9 mouse cellular contexts compared by ENCODE assay signal in genomic region chr8:47268062-47268822, GRCm38 (mm10).
DNase-seq lines count a peak whose midpoint lies in the region; ATAC-seq lines count a peak whose summit lies in the region.
"Had no signal": no experiment of that assay in that cellular context is flagged by ENCODE, and none has a peak within 500 bp of the region (broad histone marks: within the 10 kb centered on the region; RNA-seq: fewer than 3 reads in every experiment).

No protein-coding gene starts in this region.

- no peak overlapping the region for H3K4me3 ChIP-seq in hindbrain, embryonic 16.5 days (ENCODE audit: low read length)
- H3K4me3 ChIP-seq in hindbrain, embryonic 11.5 days (ENCODE audit: low read depth, low read length) = no peak overlapping the region

- no peak overlapping the region for H3K27ac ChIP-seq in hindbrain, embryonic 16.5 days (ENCODE audit: low read depth, low read length)
- H3K27ac ChIP-seq in hindbrain, embryonic 11.5 days (ENCODE audit: low read depth, low read length) = no peak overlapping the region

- H3K36me3 ChIP-seq in hindbrain, embryonic 16.5 days (ENCODE audit: control insufficient read depth, insufficient read depth, low read length) = no peaks in the 10 kb centered on the region
- no peaks in the 10 kb centered on the region for H3K36me3 ChIP-seq in hindbrain, embryonic 11.5 days (ENCODE audit: control insufficient read depth, insufficient read depth, low read length)

- no peak for DNase-seq in hindbrain, embryonic 11.5 days (ENCODE audit: low spot score)
- DNase-seq in brain, adult 2 months (ENCODE audit: low read depth, low spot score) = peak; percentile 91
- peak; percentile 51 to 66 for DNase-seq in frontal cortex, postnatal 14 days (ENCODE audit: low spot score in 2 of 2)
- peak; percentile 57 to 76 for DNase-seq in left cerebral cortex, adult 8-10 months (ENCODE audit: low spot score in 2 of 2)
- peak; percentile 67 to 68 for DNase-seq in right cerebral cortex, adult 2 months (ENCODE audit: low spot score in 2 of 2)
- DNase-seq in yolk sac, embryonic 10.5 days (ENCODE audit: low spot score) = no peak
- DNase-seq in embryo, embryonic 10 days (ENCODE audit: low spot score) = no peak

- peaks cover 17% of the 10 kb centered on the region for H3K4me1 ChIP-seq in hindbrain, embryonic 16.5 days (ENCODE audit: control insufficient read depth, insufficient read depth, low read depth, low read length)
- H3K4me1 ChIP-seq in hindbrain, embryonic 11.5 days (replicated peaks; ENCODE audit: control insufficient read depth, insufficient read depth, low read length) = peaks cover 2% of the 10 kb centered on the region; the same call in 1 of the 2 replicates

- no peaks in the 10 kb centered on the region for H3K27me3 ChIP-seq in hindbrain, embryonic 16.5 days (replicated peaks; ENCODE audit: control insufficient read depth, insufficient read depth, low read length)
- no peaks in the 10 kb centered on the region for H3K27me3 ChIP-seq in hindbrain, embryonic 11.5 days (ENCODE audit: control insufficient read depth, insufficient read depth, low read length)
- H3K27me3 ChIP-seq: Patski had no signal

- WGBS in hindbrain, embryonic 16.5 days = 71% methylated on average over 21 of the region's 21 CpGs
- WGBS in hindbrain, embryonic 11.5 days = 87% methylated on average over 21 of the region's 21 CpGs

- no peak overlapping the region for H3K4me2 ChIP-seq in hindbrain, embryonic 16.5 days (ENCODE audit: low read length)
- no peak overlapping the region for H3K4me2 ChIP-seq in hindbrain, embryonic 11.5 days (replicated peaks; ENCODE audit: low read depth, low read length)

- no peaks in the 10 kb centered on the region for H3K9me3 ChIP-seq in hindbrain, embryonic 16.5 days (ENCODE audit: control insufficient read depth, low read length)
- H3K9me3 ChIP-seq in hindbrain, embryonic 11.5 days (ENCODE audit: control insufficient read depth, low read length) = no peaks in the 10 kb centered on the region

- peak; percentile 43; the same call in 1 of the 2 replicates for ATAC-seq in hindbrain, embryonic 16.5 days
- no peak; the same call in 1 of the 2 replicates for ATAC-seq in hindbrain, embryonic 11.5 days (ENCODE audit: low FRiP score)
- ATAC-seq: Patski had no signal

- no peak overlapping the region for H3K9ac ChIP-seq in hindbrain, embryonic 16.5 days (ENCODE audit: low read depth, low read length)
- H3K9ac ChIP-seq in hindbrain, embryonic 11.5 days (ENCODE audit: low read depth, low read length) = no peak overlapping the region

Comparison
In these comparisons a context has a peak if more than half of its experiments do, and no peak if none do; other contexts are left out.
1. DNase-seq: peak in brain, adult 2 months (single experiment), frontal cortex, postnatal 14 days (2 of 2), left cerebral cortex, adult 8-10 months (2 of 2) and right cerebral cortex, adult 2 months (2 of 2); none in hindbrain, embryonic 11.5 days (single experiment), yolk sac, embryonic 10.5 days (single experiment) and embryo, embryonic 10 days (single experiment).